Mouse (Mus musculus) embryo, embryonic 11.5 days (tissue): ENCODE results near the gene Cnot3.
"Not testable (repeated sequence)": the region's sequence is repeated elsewhere in the genome, so short reads cannot be mapped to it uniquely, and the experiment has no call there.

Source experiments
- DNase-seq: peaks from one replicate; pipeline ENCODE4 v3.0.0-alpha.2; 2012; ENCODE audit warnings: low read depth, low spot score

Cnot3 gene

DNA sequence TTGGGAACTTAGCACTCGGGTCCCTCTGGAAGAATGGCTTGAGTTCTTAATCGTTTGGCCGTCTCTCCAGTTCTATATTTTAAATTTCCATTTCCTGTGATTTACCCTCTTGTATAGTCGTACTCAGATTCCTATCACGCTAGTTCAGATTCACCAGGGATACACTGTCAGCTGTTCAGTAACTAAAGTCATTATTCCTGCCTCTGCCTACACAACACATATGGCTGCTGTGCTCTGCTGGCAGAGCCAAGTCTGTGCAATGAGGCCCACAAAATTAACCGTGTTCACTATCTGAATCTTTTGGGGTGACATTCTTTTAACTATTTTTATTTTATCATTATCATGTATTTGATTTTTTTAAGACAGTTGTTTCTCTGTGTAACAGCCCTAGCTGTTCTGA lies 53.4 kb downstream of the Cnot3 start:
- no peak for DNase-seq

DNA sequence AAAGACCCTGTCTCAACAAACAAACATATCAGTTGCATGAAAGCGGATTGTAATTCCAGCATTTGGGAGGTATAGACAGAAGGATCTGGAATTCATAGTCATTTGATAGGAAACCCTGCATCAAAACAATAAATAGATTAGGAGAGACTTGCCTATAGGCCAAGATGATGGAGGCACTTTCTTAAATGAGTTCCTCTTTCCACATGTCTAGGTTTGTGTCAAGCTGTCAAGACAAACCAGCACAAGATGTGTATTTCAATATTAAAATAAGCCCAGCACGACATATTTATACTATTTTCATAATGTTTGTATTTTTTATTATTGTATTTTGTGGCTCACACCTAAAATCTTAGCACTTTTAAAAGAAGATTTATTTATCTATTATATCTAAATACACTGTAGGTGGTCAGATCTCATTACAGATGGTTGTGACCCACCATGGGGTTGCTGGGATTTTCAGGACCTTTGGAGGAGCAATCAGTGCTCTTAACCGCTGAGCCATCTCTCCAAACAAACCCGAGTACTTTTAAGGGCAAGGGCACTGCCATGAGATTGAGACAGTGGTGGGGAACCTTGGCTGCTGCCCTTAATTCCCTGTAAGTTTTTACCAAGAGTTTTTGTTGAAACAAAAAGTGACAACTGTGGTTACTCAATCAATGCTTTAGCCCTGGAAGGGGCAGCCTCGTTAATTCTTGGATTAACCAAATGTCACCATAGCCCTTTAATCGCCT lies 58.2 kb downstream of the Cnot3 start:
- DNase-seq, result no peak

DNA sequence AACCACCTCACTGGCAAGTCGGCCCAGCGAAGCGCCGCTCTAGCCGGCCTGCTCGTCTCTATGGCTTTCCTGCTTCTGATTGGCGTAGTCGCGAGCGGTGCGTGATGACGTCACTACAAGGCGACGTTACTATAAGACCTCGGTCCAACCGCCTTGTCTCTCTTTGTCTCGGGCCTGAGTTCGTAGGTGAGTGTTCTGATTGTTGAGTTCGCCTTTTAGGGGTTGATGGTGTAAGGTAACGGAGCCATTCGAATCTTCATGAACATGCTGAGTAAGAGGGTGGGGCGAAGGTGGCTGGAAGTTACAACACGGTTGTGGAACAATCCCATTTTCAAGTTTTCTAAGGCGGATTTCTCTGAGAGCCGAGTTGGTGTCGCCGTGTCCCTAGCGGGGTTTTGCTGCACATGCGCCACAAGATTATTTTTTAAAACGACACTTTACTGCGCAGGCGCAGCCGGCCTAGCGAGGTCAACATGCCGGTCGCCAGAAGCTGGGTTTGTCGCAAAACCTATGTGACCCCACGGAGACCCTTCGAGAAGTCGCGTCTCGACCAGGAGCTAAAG lies 58.9 kb downstream of the Cnot3 start, which contains the start of gene Rps9:
Gene Rps9, plus strand, starts transcription at position 115 of the 563 bp plus-strand sequence.
- peak; percentile 95 for DNase-seq

DNA sequence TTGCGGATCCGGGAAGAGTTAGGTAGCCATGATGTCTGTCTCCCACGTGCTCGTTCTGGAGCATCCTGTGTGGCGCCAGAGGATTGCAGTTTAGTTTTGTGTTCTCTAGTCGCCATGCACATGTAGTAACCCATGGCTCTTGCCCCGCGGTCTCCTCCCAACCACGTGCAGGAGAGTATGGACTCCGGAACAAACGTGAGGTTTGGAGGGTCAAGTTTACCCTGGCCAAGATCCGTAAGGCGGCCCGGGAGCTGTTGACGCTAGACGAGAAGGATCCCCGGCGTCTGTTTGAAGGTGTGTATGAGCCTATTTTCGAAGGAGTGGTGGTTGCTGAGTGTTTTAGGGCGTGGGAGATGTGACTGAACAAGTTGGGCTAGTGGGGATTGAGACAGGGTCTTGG lies 59.4 kb downstream of the Cnot3 start:
- no peak for DNase-seq

DNA sequence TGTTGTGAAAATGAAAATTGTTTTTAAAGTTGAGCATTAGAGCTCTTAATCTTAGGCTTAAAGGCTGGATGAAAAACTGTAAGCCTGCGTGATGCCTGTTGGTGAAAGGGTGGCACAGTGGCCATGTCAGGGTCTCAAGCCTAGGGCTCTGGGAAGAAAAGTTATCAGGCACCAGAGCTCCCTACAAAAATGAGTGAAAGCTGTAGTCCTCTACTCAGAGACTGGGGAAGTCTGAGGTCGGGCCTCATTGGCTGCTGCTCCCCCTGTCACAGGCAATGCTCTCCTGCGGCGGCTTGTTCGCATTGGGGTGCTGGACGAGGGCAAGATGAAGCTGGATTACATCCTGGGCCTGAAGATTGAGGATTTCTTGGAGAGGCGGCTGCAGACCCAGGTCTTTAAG lies 60.4 kb downstream of the Cnot3 start:
- DNase-seq, result not testable (repeated sequence)

DNA sequence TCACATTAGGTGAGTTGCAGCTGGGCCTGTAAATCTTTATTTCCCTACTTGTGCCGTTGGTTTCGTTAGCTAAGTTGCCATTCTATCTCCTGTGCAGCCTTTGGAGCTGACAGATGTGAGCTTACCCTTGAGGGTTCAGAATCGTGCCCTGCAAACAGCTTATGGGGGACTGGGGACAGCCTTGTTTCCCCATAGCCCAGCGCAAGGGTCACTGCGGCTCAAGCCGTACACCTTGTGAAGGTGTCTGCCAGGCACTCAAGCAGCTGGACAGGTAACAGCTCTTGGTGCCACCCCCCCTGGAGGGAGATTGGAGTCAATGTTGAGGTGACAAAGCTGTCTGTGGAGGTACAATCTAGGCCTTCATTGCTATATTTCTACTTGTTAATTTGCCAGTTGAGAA lies 60.8 kb downstream of the Cnot3 start:
- DNase-seq, result no peak

DNA sequence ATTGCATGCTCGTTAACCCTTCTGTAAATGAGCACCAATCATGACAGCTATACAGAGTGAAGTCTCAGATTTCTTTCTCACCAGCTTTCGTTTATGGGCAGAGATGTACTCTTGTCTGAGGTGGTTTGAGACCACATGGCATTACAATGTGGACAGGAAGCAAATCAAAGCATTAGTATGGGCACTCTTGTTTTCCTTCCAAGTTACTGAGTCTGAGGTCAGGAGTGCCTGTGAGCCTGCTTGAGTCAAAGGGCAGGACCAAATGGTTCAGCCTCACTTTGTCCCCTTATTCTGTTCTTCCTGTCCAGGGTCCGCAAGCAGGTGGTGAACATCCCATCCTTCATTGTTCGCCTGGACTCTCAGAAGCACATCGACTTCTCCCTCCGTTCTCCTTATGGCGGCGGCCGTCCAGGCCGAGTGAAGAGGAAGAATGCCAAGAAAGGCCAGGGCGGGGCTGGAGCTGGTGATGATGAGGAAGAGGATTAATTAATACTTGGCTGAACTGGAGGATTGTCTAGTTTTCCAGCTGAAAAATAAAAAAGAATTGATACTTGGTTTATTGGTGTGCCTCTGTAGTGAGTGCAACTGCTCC lies 61.4 kb downstream of the Cnot3 start:
- DNase-seq, result no peak

DNA sequence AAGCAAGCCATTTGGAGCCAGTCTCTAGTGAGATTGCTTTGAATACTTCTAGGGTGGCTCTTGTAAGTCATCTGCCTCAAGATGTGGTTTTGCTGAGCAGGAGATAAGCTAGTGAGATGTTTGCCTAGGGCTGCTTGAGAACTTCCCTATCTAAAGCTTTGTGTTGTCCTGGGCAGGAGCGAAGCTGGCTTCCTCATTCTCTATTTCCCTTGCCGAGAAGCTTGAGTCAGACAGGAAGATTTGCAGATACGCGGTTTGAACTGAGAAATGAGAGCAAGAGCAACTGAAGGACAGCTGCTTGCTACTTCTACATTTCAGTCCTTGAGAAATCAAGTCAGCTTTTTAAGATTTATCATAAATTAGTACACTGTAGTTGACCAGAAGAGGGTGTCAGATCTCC lies 62.0 kb downstream of the Cnot3 start:
- DNase-seq, result no peak

DNA sequence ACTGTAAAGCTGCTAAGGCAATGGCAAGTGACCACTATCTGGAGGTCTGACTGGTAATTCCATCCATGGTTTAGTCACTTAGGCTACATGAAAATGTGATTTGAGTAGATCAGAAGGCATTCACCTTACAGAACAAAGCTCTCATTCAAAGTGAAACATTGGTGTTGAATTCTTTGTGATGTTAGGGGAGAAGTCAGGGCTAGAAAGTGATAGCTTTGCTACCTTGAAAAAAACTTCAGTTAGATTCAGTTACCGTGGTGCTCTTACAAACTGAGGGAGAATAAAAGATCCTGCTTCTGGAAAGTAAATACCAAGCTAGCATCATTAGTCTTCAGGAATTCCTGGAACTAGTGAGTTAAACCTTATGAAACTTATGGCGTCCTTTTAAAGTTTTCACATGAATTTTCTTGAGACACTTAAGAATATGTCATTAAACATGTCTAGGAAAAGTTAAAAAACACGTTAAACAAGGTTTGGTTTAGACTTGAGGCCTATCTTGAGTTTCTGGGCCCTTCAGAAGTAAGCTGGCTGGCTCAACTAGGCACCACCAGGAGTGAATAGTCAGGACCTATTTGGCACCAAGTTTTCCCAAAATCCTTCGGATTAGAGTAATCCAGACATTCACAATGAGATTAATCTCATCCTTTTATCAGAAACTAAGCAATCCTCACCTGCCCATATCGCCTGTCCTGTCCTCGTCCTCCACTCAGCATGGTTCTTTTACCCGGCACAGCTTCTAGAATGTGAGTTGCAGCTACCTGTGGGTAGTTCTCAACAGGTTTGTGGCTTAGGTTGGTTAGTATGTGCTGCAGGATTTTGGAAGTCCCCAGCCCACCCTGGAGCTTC lies 62.7 kb downstream of the Cnot3 start:
- no peak for DNase-seq

DNA sequence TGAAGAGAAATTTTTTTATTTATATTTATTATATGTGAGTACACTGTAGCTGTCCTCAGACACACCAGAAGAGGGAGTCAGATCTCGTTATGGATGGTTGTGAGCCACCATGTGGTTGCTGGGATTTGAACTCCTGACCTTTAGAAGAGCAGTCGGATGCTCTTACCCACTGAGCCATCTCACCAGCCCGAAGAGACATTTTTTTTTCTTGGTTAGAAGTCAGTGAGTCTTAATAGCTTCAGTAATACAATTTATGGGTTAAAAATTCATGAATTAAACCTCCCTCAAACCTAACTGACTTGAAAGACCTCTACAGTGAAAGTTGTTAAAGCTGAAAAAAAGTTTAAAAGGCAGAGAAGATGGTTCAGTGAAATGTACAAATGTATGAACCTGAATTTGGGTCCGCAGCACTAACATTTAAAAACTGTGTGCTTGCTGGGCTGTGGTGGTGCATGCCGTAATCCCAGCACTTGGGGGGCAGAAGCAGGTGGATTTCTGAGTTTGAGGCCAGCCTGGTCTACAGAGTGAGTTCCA lies 63.4 kb downstream of the Cnot3 start:
- DNase-seq, result not testable (repeated sequence)

DNA sequence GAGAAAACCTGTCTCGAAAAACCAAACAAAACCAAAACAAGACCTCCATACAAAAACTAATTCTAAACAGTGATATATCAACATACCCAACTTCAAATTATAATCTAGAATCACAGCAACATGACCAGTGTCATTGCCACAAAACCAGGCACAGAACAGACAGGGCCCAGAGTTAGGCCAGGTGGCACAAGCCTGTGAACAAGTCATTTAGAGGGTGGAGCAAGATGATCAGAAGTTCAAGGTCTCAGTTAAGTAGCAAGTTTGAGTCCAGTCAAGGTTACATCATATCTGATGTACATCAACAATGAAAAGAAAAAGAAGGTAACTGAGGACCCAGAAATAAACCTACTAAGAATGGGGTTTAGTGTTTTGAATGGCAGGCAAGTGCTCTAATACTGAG lies 63.9 kb downstream of the Cnot3 start:
- DNase-seq, result no peak
